Mouse (Mus musculus): ENCODE measurements around the gene Naip2.
A peak's percentile ranks its signal among the peaks of the same experiment; 100 is the strongest.

- TF ChIP-seq FLI1 (IDR thresholded peaks at IDR 0.05; ENCODE audit: low read length): 0 out of 2 replicates have a peak, but pooled peaks have one; percentile 27
- TF ChIP-seq GATA1 (IDR thresholded peaks at IDR 0.05; ENCODE audit: borderline replicate concordance, low read length): no peak
These were observed 98.1 kb downstream of the Naip2 start, which contains the start of gene Bdp1 for GRCm38 (mm10) chr13:100103748-100104254.
